Mouse (Mus musculus) hindbrain, embryonic 14.5 days (tissue): Measurements from ENCODE around the gene Syngr1. TPM values are rescaled to one million over a fixed set of nuclear protein-coding genes. Genes with fewer than 3 reads are reported as not detected.

Experiments
- ATAC-seq: fragments of 200-750 bp; cut with Nextera tagmentation; 2 replicates; pipeline ENCODE4 v1.8.0; 2017; ENCODE audit warnings: moderate number of reproducible peaks, mild to moderate bottlenecking, moderate TSS enrichment, moderate library complexity; ENCODE audit not compliant: low FRiP score
- DNase-seq: peaks from one replicate; pipeline ENCODE4 v3.0.0-alpha.2; 2015; ENCODE audit warnings: low spot score
- H3K27ac ChIP-seq: fragments of 300-500 bp; sonication (generic); 2 replicates; pipeline ENCODE4 v1.5.1; 2014; ENCODE audit warnings: mild to moderate bottlenecking, moderate library complexity
- H3K27me3 ChIP-seq: fragments of 300-500 bp; sonication (generic); 2 replicates; pipeline ENCODE4 v1.6.1; 2014; ENCODE audit warnings: mild to moderate bottlenecking, low read length, mixed read lengths; ENCODE audit not compliant: control insufficient read depth, insufficient read depth
- H3K36me3 ChIP-seq: fragments of 300-500 bp; sonication (generic); replicated peaks from 2 replicates; pipeline ENCODE4 v1.6.1; 2014; ENCODE audit not compliant: control insufficient read depth, insufficient read depth
- H3K4me1 ChIP-seq: fragments of 300-500 bp; sonication (generic); replicated peaks from 2 replicates; pipeline ENCODE4 v1.6.1; 2014; ENCODE audit warnings: antibody characterized with exemption, low read length, mixed read lengths; ENCODE audit not compliant: control insufficient read depth, insufficient read depth
- H3K4me2 ChIP-seq: fragments of 300-500 bp; sonication (generic); replicated peaks from 2 replicates; pipeline ENCODE4 v1.6.1; 2014; ENCODE audit warnings: mild to moderate bottlenecking, moderate library complexity
- H3K4me3 ChIP-seq: fragments of 300-500 bp; sonication (generic); replicated peaks from 2 replicates; pipeline ENCODE4 v1.5.1; 2014; ENCODE audit warnings: mild to moderate bottlenecking, low read length
- H3K9ac ChIP-seq: fragments of 300-500 bp; sonication (generic); 2 replicates; pipeline ENCODE4 v1.6.1; 2014
- H3K9me3 ChIP-seq: fragments of 300-500 bp; sonication (generic); 2 replicates; pipeline ENCODE4 v1.6.1; 2016; ENCODE audit warnings: low read length; ENCODE audit not compliant: control insufficient read depth
- WGBS: fragments of 180-500 bp; shearing (Covaris S2); extraction: QIAGEN DNeasy Blood & Tissue Kit; methylation state at CpG from one replicate; pipeline ENCODE4 v1.1.7; 2014; 5-methylcytosine and 5-hydroxymethylcytosine counted together
- polyA plus RNA-seq: library from polyadenylated mRNA; unstranded; fragments of >200 nt; fragmentation: Nextera tagmentation; extraction: Ambion mirVana; gene quantifications from 2 replicates; pipeline ENCODE4 v1.2.1, GENCODE M21; 2014

Syngr1 gene
- polyA plus RNA-seq, 1 experiment from 2014 or later = 37.0 TPM

- Histone ChIP-seq H3K4me1 (peaks cover 10% of the 10 kb centered on the region), H3K4me3 (no peak overlapping the region), H3K4me2 (no peak overlapping the region), H3K27ac (no peak overlapping the region), H3K36me3 (no peaks in the 10 kb centered on the region), H3K9me3 (no peaks in the 10 kb centered on the region), H3K9ac (no peak overlapping the region), H3K27me3 (no peaks in the 10 kb centered on the region)
- ATAC-seq = no peak
- WGBS = 84% methylated on average over 6 of the region's 6 CpGs
- DNase-seq = no peak
These were observed 11.4 kb downstream of the Syngr1 start for GRCm38 (mm10) chr15:80102495-80102894.

DNA sequence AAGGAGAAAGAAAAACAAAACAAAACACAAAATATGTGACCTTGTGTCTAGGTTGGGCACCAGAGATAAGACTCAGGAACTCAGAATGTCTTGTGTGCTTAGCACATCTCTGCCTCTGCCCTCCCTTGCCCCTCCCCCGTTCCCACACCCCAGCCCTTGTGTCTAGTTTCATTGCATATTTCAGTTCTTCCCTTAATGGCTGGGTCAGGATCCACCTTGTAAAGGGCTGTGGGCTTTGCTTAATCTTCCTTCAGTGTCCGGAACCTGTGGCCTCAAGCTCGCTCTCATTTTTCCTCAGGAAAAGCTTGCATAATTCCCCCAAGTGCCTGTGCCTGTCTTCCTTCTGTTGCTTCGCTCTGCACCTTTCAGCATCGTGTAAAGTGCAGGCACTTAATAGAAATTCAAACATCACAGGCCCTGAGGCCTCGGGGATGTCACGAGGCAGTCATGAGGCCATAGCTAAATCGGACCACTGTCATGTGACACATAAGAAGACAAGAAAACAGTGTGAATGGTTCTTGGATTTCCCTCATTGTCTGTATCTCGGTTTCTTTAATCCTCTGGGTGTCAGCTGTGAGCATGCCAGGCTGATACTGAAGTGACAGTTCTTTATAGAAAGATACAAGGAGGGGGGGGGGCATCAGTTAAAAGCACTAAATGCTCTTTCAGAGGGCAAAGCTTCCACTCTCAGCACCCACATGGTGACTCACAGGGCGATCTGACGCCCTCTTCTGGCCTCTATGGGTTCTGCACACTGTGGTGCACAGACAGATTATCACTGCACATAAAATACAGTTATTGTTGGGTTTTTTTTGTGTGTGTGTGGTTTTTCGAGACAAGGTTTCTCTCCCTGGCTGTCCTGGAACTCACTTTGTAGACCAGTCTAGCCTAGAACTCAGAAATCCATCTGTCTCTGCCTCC is 14.6 kb downstream of the Syngr1 start:
- Histone ChIP-seq H3K9me3 (no peaks in the 10 kb centered on the region), H3K27ac (no peak overlapping the region), H3K9ac (no peak overlapping the region), H3K4me1 (no peaks in the 10 kb centered on the region), H3K27me3 (no peaks in the 10 kb centered on the region), H3K4me3 (no peak overlapping the region), H3K4me2 (no peak overlapping the region), H3K36me3 (no peaks in the 10 kb centered on the region; the same call in none of the 2 replicates)
- DNase-seq = no peak
- no peak for ATAC-seq
- WGBS = 64% methylated on average over 12 of the region's 12 CpGs

DNA sequence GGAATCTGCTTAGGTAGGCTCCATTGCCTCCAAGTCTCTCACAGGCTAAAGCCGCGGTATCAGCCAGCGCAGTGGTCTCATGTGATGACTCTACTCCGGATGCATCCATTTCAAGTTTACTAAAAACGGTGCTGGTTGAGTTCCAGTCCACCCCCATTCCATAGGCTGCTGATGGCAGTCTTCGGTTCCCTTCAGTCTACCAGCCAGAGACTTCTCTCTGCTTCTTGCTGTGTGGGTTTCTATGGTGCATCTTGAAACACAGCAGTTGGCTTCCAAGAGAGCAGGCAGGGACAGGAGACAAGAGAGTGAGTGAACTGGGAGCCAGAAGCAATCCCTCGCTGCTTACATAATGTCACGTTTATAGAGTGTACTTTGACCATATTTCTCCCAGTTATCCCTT is 16.0 kb downstream of the Syngr1 start:
- H3K4me1 ChIP-seq = no peaks in the 10 kb centered on the region
- H3K4me3 ChIP-seq = no peak overlapping the region
- no peaks in the 10 kb centered on the region for H3K27me3 ChIP-seq
- H3K9ac ChIP-seq = no peak overlapping the region
- peaks cover 9% of the 10 kb centered on the region for H3K36me3 ChIP-seq
- WGBS = 95% methylated on average over 8 of the region's 8 CpGs
- H3K9me3 ChIP-seq = no peaks in the 10 kb centered on the region
- ATAC-seq = no peak
- H3K27ac ChIP-seq = no peak overlapping the region
- DNase-seq = no peak
- no peak overlapping the region for H3K4me2 ChIP-seq

DNA sequence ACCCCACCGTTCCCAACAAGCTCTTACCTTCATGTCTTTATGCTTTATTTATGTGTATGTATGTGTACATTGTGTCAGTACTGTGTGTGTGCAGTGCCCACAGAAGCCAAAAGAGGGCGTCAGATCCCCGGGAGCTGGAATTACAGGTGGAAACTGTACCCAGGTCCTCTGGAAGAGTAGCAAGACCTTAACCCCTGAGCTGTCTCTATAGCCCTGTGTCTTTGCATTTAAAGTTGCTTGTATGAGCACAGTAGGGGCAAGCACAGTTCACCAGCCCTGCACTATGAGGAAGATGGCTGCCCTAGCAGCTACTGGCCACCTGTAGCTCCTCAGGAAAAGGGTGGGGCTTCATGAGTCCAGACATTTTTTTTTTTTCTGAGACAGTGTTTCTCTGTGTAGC is 16.4 kb downstream of the Syngr1 start:
- no peak overlapping the region for H3K4me2 ChIP-seq
- H3K36me3 ChIP-seq = peaks cover 13% of the 10 kb centered on the region
- H3K9me3 ChIP-seq = no peaks in the 10 kb centered on the region
- WGBS = 89% methylated on average over 3 of the region's 3 CpGs
- no peak for ATAC-seq
- no peaks in the 10 kb centered on the region for H3K4me1 ChIP-seq
- H3K27me3 ChIP-seq = no peaks in the 10 kb centered on the region
- no peak overlapping the region for H3K27ac ChIP-seq
- H3K9ac ChIP-seq = no peak overlapping the region
- no peak for DNase-seq
- H3K4me3 ChIP-seq = no peak overlapping the region

DNA sequence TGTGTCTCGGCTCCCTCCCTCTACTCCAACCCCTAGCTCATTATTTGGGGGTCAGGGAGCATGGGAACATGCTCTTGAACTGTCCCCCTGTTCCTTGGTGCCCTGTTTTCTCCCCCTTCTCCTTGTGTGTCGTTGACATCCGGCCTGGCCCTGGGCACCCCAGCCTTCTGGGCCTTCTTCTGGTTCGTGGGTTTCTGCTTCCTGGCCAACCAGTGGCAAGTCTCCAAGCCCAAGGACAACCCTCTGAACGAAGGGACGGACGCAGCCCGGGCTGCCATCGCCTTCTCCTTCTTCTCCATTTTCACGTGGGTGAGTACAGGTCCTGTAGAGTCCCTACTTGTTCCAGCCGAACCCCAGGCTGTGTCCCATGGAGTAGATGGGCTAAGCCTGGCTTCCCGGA is 20.3 kb downstream of the Syngr1 start:
- Histone ChIP-seq H3K4me1 (no peaks in the 10 kb centered on the region), H3K9me3 (no peaks in the 10 kb centered on the region), H3K36me3 (peaks cover 27% of the 10 kb centered on the region), H3K4me3 (no peak overlapping the region), H3K27me3 (no peaks in the 10 kb centered on the region), H3K9ac (no peak overlapping the region), H3K4me2 (no peak overlapping the region), H3K27ac (no peak overlapping the region)
- DNase-seq (no peak), ATAC-seq (no peak)
- 80% methylated on average over 12 of the region's 12 CpGs for WGBS

DNA sequence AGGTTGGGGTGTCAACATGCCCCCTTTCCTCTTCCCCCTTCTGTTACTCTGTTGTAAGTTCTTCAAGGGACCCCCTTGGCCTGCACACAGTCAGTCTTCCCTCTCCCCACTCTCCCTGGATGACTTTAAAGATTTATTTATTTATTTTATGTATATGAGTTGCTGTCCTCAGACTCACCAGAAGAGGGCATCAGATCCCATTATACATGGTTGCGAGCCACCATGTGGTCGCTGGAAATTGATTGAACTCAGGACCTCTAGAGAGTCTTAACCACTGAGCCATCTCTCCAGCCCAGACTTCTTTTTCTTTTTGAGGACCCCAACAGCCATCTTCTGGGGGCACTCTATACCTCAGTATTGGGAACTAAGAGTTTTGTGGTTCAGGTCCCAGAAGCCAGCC is 21.4 kb downstream of the Syngr1 start:
- Histone ChIP-seq H3K27me3 (no peaks in the 10 kb centered on the region), H3K27ac (no peak overlapping the region), H3K4me2 (no peak overlapping the region), H3K4me1 (no peaks in the 10 kb centered on the region), H3K9me3 (no peaks in the 10 kb centered on the region), H3K36me3 (peaks cover 27% of the 10 kb centered on the region), H3K9ac (no peak overlapping the region), H3K4me3 (no peak overlapping the region)
- no peak for DNase-seq
- ATAC-seq = no peak
- 57% methylated on average over 2 of the region's 2 CpGs for WGBS

DNA sequence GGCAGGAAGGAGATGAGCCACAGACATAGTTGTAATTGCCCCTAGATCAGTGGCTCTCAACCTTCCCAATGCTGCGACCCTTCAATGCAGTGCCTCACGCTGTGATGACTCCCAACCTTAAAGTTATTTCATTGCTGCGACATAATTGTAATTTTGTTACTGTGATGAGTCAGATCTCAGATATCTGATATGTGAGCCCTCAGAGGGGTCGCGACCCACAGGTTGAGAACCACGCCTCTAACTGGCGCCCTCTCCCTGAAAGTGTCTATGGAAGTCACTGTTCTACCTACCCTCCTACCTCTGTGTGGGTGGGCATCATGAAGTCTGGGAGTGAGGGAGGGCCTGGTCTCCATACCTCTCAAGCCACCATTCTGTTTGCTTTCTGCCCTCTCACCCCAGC is 23.3 kb downstream of the Syngr1 start:
- no peak for ATAC-seq

DNA sequence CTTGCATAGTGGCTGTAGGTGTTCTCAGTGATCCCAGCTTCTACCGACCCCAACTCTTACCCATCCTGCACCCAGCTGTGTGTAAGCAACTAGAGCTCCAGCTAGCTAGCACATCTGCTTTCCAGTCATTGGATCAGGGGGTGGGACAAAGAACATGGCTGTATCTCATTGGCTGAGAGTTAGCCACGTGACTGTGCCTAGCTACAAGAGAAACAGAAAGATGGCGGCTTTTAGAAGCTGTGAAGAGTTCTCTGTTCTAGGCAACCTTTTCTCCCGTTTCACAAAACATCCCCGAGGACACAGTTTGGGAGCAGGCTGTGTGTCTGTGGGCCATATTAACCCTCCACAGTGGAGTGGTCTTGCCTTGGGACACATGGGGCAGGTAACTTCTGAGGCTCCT is 24.1 kb downstream of the Syngr1 start:
- no peak overlapping the region for H3K4me2 ChIP-seq
- H3K27me3 ChIP-seq = no peaks in the 10 kb centered on the region
- DNase-seq (no peak), ATAC-seq (no peak)
- no peak overlapping the region for H3K27ac ChIP-seq
- no peaks in the 10 kb centered on the region for H3K4me1 ChIP-seq
- no peak overlapping the region for H3K4me3 ChIP-seq
- no peak overlapping the region for H3K9ac ChIP-seq
- peaks cover 27% of the 10 kb centered on the region for H3K36me3 ChIP-seq
- WGBS = 69% methylated on average over 5 of the region's 5 CpGs
- H3K9me3 ChIP-seq = no peaks in the 10 kb centered on the region

More for the DNA sequence above, 23.3 kb downstream of the Syngr1 start:
- H3K4me3 ChIP-seq = no peak overlapping the region
- no peaks in the 10 kb centered on the region for H3K27me3 ChIP-seq
- H3K9me3 ChIP-seq = no peaks in the 10 kb centered on the region
- no peak overlapping the region for H3K27ac ChIP-seq
- WGBS = 93% methylated on average over 7 of the region's 7 CpGs
- H3K9ac ChIP-seq = no peak overlapping the region
- H3K4me1 ChIP-seq = no peaks in the 10 kb centered on the region
- no peak for DNase-seq
- no peak overlapping the region for H3K4me2 ChIP-seq
- peaks cover 27% of the 10 kb centered on the region for H3K36me3 ChIP-seq

GRCm38 (mm10) chr15:80115866-80116794 is 25.0 kb downstream of the Syngr1 start:
- Histone ChIP-seq H3K4me2 (no peak overlapping the region), H3K27ac (no peak overlapping the region), H3K36me3 (peaks cover 26% of the 10 kb centered on the region), H3K9ac (no peak overlapping the region), H3K9me3 (no peaks in the 10 kb centered on the region), H3K27me3 (no peaks in the 10 kb centered on the region), H3K4me1 (no peaks in the 10 kb centered on the region), H3K4me3 (no peak overlapping the region)
- no peak for DNase-seq
- 74% methylated on average over 13 of the region's 13 CpGs for WGBS
- no peak for ATAC-seq
